Mouse (Mus musculus) limb, embryonic 12.5 days (tissue): ENCODE results near the gene Tmed3. TPM values are rescaled to one million over a fixed set of nuclear protein-coding genes. Genes with fewer than 3 reads are reported as not detected.

Source experiments
- ATAC-seq: fragments of 200-750 bp; cut with Nextera tagmentation; 2 replicates; pipeline ENCODE4 v1.8.0; 2017; ENCODE audit warnings: low read depth, moderate TSS enrichment; ENCODE audit not compliant: insufficient number of reproducible peaks, insufficient read depth, low FRiP score, low TSS enrichment
- H3K27ac ChIP-seq: fragments of 300-500 bp; sonication (generic); 2 replicates; pipeline ENCODE4 v1.5.1; 2016; ENCODE audit warnings: mild to moderate bottlenecking, moderate library complexity
- H3K27me3 ChIP-seq: fragments of 300-500 bp; sonication (generic); 2 replicates; pipeline ENCODE4 v1.6.1; 2016; ENCODE audit warnings: mild to moderate bottlenecking, moderate library complexity
- H3K36me3 ChIP-seq: fragments of 300-500 bp; sonication (generic); 2 replicates; pipeline ENCODE4 v1.6.1; 2016; ENCODE audit warnings: mild to moderate bottlenecking, moderate library complexity
- H3K4me1 ChIP-seq: fragments of 300-500 bp; sonication (generic); replicated peaks from 2 replicates; pipeline ENCODE4 v1.6.1; 2016
- H3K4me2 ChIP-seq: fragments of 300-500 bp; sonication (generic); 2 replicates; pipeline ENCODE4 v1.6.1; 2016; ENCODE audit warnings: mild to moderate bottlenecking, moderate library complexity
- H3K4me3 ChIP-seq: fragments of 300-500 bp; sonication (generic); replicated peaks from 2 replicates; pipeline ENCODE4 v1.5.1; 2016; ENCODE audit warnings: mild to moderate bottlenecking
- H3K9ac ChIP-seq: fragments of 300-500 bp; sonication (generic); replicated peaks from 2 replicates; pipeline ENCODE4 v1.6.1; 2016; ENCODE audit warnings: mild to moderate bottlenecking, moderate library complexity
- H3K9me3 ChIP-seq: fragments of 300-500 bp; sonication (generic); 2 replicates; pipeline ENCODE4 v1.6.1; 2016; ENCODE audit warnings: mild to moderate bottlenecking, moderate library complexity
- WGBS: fragments of 180-500 bp; shearing (Covaris S2); methylation state at CpG from one replicate; pipeline ENCODE4 v1.1.7; 2016; 5-methylcytosine and 5-hydroxymethylcytosine counted together
- polyA plus RNA-seq: library from polyadenylated mRNA; unstranded; fragments of >200 nt; fragmentation: Nextera tagmentation; extraction: Ambion mirVana; gene quantifications from 2 replicates; pipeline ENCODE4 v1.2.1, GENCODE M21; 2016

Tmed3 gene
- polyA plus RNA-seq, result 59.9 and 65.9 TPM in 2 replicates

DNA sequence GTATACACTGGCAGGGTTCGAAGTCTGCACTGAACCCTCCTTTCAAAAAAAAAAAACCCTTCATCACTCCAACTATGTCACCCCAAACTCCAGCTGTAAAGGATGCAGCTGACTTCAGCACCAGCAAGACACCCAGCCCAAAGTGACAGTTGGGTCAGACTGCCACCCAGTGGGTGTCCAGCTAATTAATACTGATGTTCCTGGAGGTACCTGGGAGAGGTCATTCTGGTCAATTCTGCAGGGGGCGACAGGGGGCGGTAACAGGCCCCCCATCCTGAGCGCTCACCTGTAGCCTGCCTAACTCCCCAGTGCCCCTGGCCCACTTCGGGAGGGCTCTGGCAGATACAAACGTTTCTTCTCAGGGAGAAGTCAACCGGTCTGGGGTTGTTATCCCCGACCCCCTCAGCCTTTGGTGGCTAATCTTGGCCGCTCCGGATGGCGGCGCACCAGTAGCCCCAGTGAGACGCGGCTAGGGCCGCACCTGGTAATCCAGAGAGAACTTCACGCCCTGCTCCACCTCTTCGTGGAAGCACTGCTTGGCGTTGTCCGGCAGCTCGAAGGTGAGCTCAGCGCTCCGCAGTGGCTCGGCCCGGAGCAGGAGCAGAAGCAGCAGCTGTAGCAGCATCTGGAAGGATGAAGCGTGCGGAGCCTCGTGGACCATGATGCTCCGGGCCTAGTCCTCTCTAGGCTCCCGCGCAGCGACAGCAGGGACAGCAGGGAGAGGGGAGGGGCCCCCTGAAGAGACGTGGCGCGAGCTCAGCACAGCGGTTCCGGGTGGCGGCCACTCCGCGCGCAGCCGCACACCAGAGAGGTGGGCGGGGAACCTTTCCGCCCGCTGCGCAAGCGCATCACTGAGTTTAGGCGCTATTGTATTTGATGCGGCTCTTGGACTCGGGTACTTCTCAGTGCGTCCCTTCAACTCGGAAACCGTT is at the start of gene Tmed3:
Gene Tmed3 (minus strand): TSS at position 804 of the 932 bp plus-strand sequence.
- H3K9ac ChIP-seq, result peak within 1 kb of the TSS; percentile 84
- peaks cover 24% of the 10 kb centered on the region for H3K36me3 ChIP-seq
- H3K4me3 ChIP-seq, result peak within 1 kb of the TSS; percentile 64
- no peaks in the 10 kb centered on the region for H3K27me3 ChIP-seq
- H3K9me3 ChIP-seq, result no peaks in the 10 kb centered on the region
- 2% methylated on average over 52 of the region's 52 CpGs for WGBS
- H3K4me1 ChIP-seq, result peaks cover 7% of the 10 kb centered on the region; the same call in 1 of the 2 replicates
- ATAC-seq, result peak; percentile 98
- peak within 1 kb of the TSS; percentile 89 for H3K27ac ChIP-seq
- peak within 1 kb of the TSS; percentile 85 for H3K4me2 ChIP-seq

DNA sequence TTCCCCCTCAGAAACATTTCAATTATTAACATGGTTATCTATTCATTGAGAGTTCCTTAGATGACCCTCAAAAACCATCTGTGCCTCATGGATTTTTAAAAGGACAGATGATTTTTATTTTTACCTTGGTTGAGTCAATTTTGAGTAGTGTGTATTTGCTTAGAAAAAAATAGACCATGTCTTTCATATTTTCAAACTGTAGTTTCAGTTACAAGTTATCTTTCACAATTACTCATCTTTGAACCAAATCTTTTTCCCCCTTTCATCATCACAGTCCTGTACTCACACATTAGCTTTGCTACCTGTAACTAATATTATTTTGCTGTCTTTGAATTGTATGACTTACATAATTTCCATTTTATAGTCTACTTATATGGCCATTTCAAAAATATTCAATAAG is 35.2 kb upstream of the Tmed3 start:
- Histone ChIP-seq H3K4me3 (no peak overlapping the region), H3K27me3 (peaks cover 19% of the 10 kb centered on the region), H3K4me2 (no peak overlapping the region), H3K36me3 (no peaks in the 10 kb centered on the region), H3K27ac (no peak overlapping the region), H3K9me3 (no peaks in the 10 kb centered on the region), H3K9ac (no peak overlapping the region), H3K4me1 (0 out of 2 replicates have a peak, but pooled peaks cover 3% of the 10 kb centered on the region)
- ATAC-seq, result no peak

DNA sequence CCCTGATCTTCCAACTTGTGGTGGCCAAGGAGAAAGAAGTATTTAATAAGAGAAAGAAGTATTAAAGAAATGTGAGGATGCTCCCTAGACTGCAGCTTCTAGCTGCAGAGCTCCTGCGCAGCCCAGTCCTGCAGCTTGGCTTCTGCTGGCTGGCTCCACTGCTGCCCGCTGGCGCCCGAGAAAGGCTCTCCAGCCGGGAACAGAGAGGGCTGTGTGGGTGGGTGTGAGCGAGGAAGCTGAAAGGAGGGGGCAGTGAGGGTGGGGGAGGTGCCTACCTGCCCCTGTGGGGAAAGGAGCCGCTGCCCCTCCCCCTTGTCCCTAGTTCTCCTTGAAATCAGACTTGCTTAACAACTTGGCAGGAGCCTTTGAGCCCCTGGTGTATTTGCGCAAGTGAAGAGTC is 33.4 kb upstream of the Tmed3 start, which contains the start of gene Ankrd34c:
Gene Ankrd34c (minus strand): TSS at position 181 of the 400 bp plus-strand sequence.
- Histone ChIP-seq H3K9me3 (no peaks in the 10 kb centered on the region), H3K4me2 (no peak within 1 kb of the TSS), H3K27ac (no peak within 1 kb of the TSS), H3K9ac (no peak within 1 kb of the TSS), H3K4me1 (0 out of 2 replicates have a peak, but pooled peaks cover 3% of the 10 kb centered on the region), H3K4me3 (no peak within 1 kb of the TSS), H3K36me3 (no peaks in the 10 kb centered on the region), H3K27me3 (peaks cover 19% of the 10 kb centered on the region)
- WGBS, result under 1% methylated on average over 8 of the region's 8 CpGs
- no peak for ATAC-seq

DNA sequence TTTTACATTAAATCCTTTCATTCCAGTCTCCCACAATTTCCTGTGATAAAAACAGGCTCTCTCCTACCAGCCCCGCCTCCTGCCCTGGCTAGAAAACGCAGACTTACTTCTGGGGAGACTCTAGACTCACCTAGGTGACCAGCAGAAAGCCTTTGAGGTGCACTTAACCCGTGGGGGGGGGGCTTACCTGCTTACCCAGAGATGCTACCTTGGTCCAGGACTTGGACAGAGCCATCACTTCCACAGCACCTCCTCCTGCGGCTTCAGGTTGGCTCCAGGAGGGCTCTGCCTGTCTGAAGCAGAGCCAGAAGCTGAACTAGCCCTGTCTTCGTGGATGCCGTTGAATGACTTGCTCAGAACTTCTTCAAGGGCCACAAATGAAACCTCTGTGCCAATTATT is 33.0 kb upstream of the Tmed3 start:
- Histone ChIP-seq H3K4me1 (0 out of 2 replicates have a peak, but pooled peaks cover 3% of the 10 kb centered on the region), H3K27ac (no peak overlapping the region)
- no peak for ATAC-seq

DNA sequence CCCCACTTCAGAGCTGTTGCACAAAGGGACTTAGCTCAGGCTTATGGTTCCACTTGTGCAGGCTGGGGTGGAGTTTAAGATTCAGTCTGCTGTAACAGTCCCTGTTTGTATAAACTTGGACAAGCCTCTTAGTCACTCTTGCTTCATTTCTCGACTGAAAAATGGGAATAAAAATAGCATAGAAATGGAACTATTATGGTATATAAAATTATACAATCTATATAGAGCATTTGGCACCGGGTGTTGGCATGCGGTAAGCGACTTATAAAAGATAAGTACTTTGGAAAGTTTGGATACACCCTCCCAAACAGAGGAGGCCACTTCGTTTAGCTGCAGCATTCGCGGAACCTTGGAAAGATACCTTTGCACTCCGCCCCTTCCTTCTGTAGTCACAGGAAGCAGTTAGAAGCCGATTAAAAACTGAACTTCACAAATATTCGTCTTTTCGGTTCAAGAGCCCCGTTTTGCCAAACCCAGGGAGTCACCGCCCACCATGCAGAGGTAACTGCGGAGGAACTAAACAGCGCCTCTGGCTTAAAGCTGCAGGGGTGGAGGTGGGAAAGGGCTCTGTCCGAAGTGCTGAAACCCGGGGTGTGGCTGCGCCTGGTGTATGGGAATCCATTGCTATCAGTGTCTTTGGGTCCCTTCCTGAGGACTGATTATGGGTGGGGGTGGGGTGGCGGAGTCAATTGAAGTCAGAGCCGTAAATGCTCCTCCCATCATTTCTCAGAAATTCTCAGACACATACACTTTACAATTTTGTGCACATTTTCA is 32.3 kb upstream of the Tmed3 start:
- 0 out of 2 replicates have a peak, but pooled peaks cover 3% of the 10 kb centered on the region for H3K4me1 ChIP-seq
- H3K36me3 ChIP-seq, result no peaks in the 10 kb centered on the region
- H3K4me3 ChIP-seq, result no peak overlapping the region
- peaks cover 19% of the 10 kb centered on the region for H3K27me3 ChIP-seq
- H3K9me3 ChIP-seq, result no peaks in the 10 kb centered on the region
- no peak for ATAC-seq
- WGBS, result 8% methylated on average over 20 of the region's 20 CpGs
- H3K4me2 ChIP-seq, result no peak overlapping the region
- no peak overlapping the region for H3K27ac ChIP-seq
- H3K9ac ChIP-seq, result no peak overlapping the region

More for the DNA sequence above, 33.0 kb upstream of the Tmed3 start:
- no peaks in the 10 kb centered on the region for H3K9me3 ChIP-seq
- no peak overlapping the region for H3K4me2 ChIP-seq
- H3K27me3 ChIP-seq, result peaks cover 19% of the 10 kb centered on the region
- no peak overlapping the region for H3K9ac ChIP-seq
- H3K36me3 ChIP-seq, result no peaks in the 10 kb centered on the region
- WGBS, result 17% methylated on average over 6 of the region's 6 CpGs
- H3K4me3 ChIP-seq, result no peak overlapping the region

DNA sequence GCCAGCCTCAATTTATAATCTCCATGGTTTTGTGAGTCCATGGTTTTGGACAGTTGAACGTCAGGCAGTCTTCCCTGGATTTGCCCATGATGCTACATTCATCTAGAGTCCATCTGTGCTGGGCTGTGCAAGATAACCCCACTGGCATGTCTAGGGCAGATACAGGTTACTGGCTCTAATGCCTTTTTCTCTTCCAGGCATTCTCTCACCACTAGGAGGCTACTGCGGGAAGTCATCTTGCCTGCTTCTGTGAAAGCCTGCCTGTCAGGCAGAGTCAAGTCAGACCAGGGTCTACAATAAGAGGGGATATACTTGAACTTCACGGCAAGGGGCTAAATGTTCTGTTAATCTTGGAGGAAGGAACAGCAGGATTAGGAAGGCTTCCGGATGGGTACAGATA is 2.0 kb upstream of the Tmed3 start:
- ATAC-seq, result no peak
- 39% methylated on average over 4 of the region's 4 CpGs for WGBS
- H3K4me2 ChIP-seq, result no peak overlapping the region
- H3K9me3 ChIP-seq, result no peaks in the 10 kb centered on the region
- H3K36me3 ChIP-seq, result peaks cover under 1% of the 10 kb centered on the region; the same call in 1 of the 2 replicates
- H3K4me3 ChIP-seq, result no peak overlapping the region
- H3K27me3 ChIP-seq, result no peaks in the 10 kb centered on the region
- no peak overlapping the region for H3K9ac ChIP-seq
- peaks cover 7% of the 10 kb centered on the region; the same call in 1 of the 2 replicates for H3K4me1 ChIP-seq
- no peak overlapping the region for H3K27ac ChIP-seq

DNA sequence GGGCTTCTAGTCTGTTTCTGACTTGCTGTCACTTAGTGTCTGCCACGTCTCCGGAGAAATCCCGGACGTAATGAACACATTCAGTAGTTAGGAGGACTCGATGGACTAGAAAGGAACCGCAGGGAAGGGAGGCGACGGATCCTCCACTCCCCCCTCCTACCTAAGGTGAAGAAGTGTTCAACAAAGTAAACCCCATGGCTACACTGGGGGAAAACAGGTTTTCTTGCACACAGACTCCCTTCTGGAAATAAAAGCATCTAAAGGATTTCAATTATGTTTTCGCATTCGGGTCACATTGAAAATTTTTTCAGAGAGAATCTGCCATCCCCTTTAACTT is 297 bp upstream of the Tmed3 start:
- H3K9ac ChIP-seq, result peak overlapping the region; percentile 84
- peak overlapping the region; percentile 89 for H3K27ac ChIP-seq
- no peaks in the 10 kb centered on the region for H3K9me3 ChIP-seq
- H3K27me3 ChIP-seq, result no peaks in the 10 kb centered on the region
- peaks cover 18% of the 10 kb centered on the region for H3K36me3 ChIP-seq
- peak overlapping the region; percentile 85 for H3K4me2 ChIP-seq
- H3K4me1 ChIP-seq, result peaks cover 7% of the 10 kb centered on the region; the same call in 1 of the 2 replicates
- peak overlapping the region; percentile 64 for H3K4me3 ChIP-seq
- peak; percentile 60 for ATAC-seq
- WGBS, result 9% methylated on average over 10 of the region's 10 CpGs

DNA sequence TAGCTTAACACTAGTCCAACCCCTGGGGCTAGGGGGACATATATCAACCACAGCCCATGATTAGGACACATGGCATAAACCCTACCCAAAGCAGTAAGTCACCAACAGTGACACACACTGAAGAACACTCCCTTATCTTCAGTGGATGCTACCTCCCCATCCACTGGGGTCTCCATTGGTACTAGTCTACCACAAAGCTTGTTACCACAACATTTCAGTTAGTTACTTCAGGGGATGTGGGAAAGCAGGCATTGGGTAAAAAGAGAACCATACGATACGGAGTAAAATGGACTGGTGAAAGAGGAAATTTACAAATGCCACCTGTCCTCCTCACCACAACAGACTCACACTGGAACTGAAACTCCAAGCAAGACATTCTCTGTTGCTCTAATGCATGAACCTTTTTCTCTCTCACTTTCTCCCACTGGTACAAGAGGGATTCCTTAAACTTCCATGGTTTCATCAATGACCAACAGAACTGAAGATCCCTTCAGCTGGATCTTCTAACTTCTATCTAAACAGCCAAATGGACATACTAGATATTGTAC is 3.9 kb downstream of the Tmed3 start:
- H3K27me3 ChIP-seq, result no peaks in the 10 kb centered on the region
- H3K36me3 ChIP-seq, result peaks cover 39% of the 10 kb centered on the region
- WGBS, result 87% methylated on average over 2 of the region's 2 CpGs
- no peak for ATAC-seq
- H3K9ac ChIP-seq, result no peak overlapping the region
- peaks cover 7% of the 10 kb centered on the region; the same call in 1 of the 2 replicates for H3K4me1 ChIP-seq
- no peak overlapping the region for H3K4me3 ChIP-seq
- H3K27ac ChIP-seq, result no peak overlapping the region
- H3K4me2 ChIP-seq, result no peak overlapping the region
- H3K9me3 ChIP-seq, result no peaks in the 10 kb centered on the region

DNA sequence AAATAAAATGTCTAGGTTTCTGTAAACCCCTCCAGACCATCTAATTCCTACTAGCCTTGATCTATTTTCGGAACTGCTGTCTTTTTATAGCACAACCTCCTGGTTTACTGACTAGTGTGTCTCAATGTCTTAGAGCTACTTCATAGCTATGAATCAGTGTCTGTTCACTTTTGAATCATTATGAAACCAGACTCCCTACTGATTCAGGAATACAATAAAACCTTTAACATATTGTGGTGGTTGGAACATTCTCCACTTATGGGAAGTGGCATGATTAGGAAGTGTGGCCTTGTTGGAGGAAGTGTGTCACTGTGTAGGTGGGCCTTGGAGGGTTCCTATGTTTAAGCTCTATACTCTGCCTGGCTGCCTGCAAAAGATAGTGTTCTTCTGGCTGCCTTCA is 9.7 kb downstream of the Tmed3 start:
- WGBS, result 85% methylated on average over 1 of the region's 1 CpGs
- Histone ChIP-seq H3K9me3 (no peaks in the 10 kb centered on the region), H3K27ac (no peak overlapping the region), H3K36me3 (peaks cover 21% of the 10 kb centered on the region), H3K4me1 (no peaks in the 10 kb centered on the region), H3K4me3 (no peak overlapping the region), H3K27me3 (no peaks in the 10 kb centered on the region), H3K9ac (no peak overlapping the region), H3K4me2 (no peak overlapping the region)
- ATAC-seq, result no peak

DNA sequence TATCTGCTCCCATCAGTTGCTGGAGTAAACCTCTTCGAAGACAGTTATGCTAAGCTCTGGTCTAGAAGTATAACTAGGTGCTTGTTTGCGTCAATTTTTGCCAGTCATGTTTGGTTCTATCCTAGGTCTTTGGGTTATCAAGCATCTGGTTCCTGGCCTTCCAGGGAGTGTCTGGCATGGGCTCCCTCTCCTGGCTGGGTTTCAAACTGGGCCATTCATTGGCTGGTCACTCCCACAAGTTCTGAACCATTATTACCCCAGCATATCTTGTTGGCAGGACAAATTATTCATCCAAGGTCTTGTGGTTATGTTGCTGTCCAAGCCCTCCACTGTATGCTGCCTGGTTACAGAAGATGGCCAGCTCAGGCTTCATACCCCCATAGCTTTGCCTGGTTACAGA is 11.2 kb downstream of the Tmed3 start:
- Histone ChIP-seq H3K27ac (no peak overlapping the region), H3K4me1 (no peaks in the 10 kb centered on the region), H3K4me3 (no peak overlapping the region), H3K9me3 (no peaks in the 10 kb centered on the region), H3K4me2 (no peak overlapping the region), H3K36me3 (peaks cover 6% of the 10 kb centered on the region; the same call in 1 of the 2 replicates), H3K9ac (no peak overlapping the region), H3K27me3 (no peaks in the 10 kb centered on the region)
- WGBS, result 93% methylated on average over 2 of the region's 2 CpGs
- no peak for ATAC-seq

DNA sequence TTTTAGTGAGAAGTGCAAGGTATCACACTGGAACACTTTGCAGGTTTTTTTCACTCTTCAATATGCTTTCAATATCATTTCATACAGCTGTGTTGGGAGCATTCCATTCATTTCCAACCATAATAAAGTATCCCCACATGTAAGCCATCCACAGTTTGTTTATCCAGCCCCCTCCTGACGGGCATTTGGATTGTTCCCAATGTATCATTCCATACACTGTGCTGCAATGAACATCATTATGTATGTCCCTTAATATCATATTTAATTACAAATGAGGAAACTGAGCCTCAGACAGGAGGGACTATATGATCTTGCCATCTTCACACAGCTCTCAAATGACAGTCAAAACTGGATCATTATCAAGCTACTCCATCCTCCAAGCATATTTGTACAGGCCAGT is 15.7 kb downstream of the Tmed3 start:
- no peaks in the 10 kb centered on the region for H3K4me1 ChIP-seq
- H3K36me3 ChIP-seq, result no peaks in the 10 kb centered on the region
- H3K27ac ChIP-seq, result no peak overlapping the region
- H3K9me3 ChIP-seq, result no peaks in the 10 kb centered on the region
- H3K4me2 ChIP-seq, result no peak overlapping the region
- H3K27me3 ChIP-seq, result no peaks in the 10 kb centered on the region
- H3K9ac ChIP-seq, result no peak overlapping the region
- ATAC-seq, result no peak
- WGBS, result 76% methylated on average over 1 of the region's 1 CpGs
- no peak overlapping the region for H3K4me3 ChIP-seq
